Mouse (Mus musculus) right cerebral cortex, adult 18-20 months (tissue): ENCODE data around the gene Cnksr1.

Experiments
- DNase-seq: peaks from one replicate; pipeline ENCODE4 v3.0.0; 2022; ENCODE audit warnings: mixed read lengths

Cnksr1 gene

DNA sequence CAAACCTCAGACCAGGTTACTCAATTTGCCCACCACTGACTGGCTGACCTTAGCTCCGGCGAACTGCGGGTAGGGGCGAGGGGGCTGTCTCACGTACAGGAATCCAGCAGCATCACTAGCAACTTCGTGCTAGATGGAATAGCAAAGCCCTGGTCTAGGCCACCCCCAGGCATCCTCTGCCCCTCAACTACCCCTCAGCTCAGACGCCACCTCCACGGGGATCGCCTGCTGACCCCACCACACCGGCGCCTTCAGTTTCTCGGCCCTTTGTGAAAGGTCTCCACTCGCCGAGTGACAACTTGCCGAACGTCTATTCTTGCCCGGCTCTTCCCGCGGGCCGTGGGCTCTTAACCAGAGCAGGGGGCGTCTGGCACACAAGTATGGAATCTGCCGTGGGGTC, 51.9 kb downstream of the Cnksr1 start:
- no peak for DNase-seq

DNA sequence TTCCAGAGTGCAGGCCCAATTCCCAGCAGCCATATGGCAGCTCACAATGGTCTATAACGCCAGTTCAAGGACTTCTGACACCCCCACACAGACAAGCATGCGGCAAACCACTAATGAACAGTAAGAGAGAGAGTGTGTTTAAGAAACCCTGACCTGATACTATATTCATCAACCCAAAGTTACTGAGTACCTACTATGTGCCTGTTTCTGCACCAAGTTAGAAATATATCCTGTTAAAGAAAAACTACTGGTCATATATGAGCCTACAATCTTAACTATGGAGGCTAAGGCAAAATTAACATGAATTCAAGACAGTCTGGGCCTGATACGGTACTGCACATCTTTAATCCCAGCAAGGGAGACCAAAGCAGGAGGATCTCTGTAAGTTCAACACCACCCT, 52.6 kb downstream of the Cnksr1 start:
- no peak for DNase-seq

DNA sequence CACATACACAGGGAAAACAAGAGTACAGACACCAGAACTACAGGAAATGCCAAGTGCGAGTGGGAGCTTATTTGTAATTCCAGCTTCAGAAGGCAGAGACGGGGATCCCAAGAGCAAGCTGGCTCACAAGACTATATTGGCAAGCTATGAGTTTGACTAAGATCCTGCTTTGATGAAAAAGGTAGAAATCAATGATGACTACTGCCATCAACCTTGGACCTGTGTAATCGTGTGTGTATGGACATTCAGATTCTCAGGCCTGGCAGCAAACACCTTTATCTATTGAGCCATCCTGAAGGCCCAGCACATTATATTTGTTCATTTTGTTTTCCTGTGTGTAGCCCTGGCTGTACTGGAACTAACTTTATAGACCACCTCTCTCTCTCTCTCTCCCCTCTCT, 54.5 kb downstream of the Cnksr1 start:
- no peak for DNase-seq

DNA sequence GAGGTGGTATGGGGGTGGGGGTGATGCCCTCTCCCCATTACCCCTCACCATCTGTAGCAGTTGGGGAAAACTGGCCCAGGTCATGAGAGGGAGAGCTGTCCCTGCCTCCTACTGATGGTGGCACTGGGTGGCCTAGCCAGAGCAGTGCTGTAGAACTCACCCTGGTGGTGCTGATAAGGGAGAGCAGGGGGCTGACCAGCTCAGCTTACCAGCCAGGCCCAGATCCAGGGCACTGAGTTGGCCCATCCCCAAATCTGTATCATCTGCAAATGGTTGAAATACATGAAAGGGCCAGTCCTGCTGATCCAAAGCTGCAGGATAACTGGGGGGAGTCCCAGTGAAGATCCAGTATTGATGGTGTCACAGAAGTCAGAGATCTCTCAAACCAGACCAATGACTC, 56.4 kb downstream of the Cnksr1 start:
- no peak for DNase-seq

DNA sequence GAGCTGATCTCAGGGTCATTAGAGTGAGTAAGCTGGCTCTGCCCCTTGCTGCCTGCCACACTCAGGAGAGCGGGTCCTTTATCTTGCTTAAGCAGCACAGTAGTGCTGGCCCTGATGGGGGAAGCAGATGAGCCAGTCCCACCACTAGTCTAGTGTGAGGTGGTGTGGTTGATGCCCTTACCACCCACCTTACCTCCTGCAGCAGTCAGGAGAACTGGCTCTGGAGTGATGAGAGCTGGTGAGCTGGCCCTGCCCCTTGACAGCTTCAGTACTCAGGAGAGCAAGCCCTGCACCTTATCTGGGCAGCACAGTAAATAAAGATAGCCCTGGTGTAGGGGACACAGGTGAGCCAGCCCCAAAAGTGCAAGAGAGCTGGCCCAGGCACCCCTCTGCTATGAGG, 57.1 kb downstream of the Cnksr1 start:
- no peak for DNase-seq
